Mouse (Mus musculus) erythroblast, embryonic 14.5 days (primary cell): Measurements from ENCODE around the gene Rpl23a. TPM values are rescaled to one million over a fixed set of nuclear protein-coding genes. Genes with fewer than 3 reads are reported as not detected.
A peak's percentile ranks its signal among the peaks of the same experiment; 100 is the strongest.

ENCODE experiments used
- H3K27me3 ChIP-seq: 2 replicates; pipeline ENCODE4 v1.6.1; 2012; ENCODE audit warnings: inconsistent platforms; ENCODE audit not compliant: control insufficient read depth
- H3K36me3 ChIP-seq: 2 replicates; pipeline ENCODE4 v1.6.1; 2012; ENCODE audit warnings: mild to moderate bottlenecking, inconsistent platforms; ENCODE audit not compliant: control insufficient read depth
- H3K4me1 ChIP-seq: 2 replicates; pipeline ENCODE4 v1.6.1; 2012; ENCODE audit warnings: inconsistent platforms; ENCODE audit not compliant: control insufficient read depth
- H3K4me3 ChIP-seq: replicated peaks from 2 replicates; pipeline ENCODE3; 2012; ENCODE audit warnings: moderate library complexity, mild to moderate bottlenecking, inconsistent platforms
- H3K9me3 ChIP-seq: 2 replicates; pipeline ENCODE4 v1.6.1; 2012; ENCODE audit warnings: low read length, inconsistent platforms, mixed read lengths; ENCODE audit not compliant: control insufficient read depth
- GATA1 ChIP-seq: IDR thresholded peaks from 2 replicates; pipeline ENCODE4 v1.6.1; 2012; ENCODE audit warnings: low read length, inconsistent platforms, mixed read lengths
- TAL1 ChIP-seq: IDR thresholded peaks from 3 replicates; pipeline ENCODE4 v1.6.1; 2012; ENCODE audit warnings: low read length, inconsistent platforms, mixed read lengths
- polyA plus RNA-seq: library from polyadenylated mRNA; stranded (reverse); fragments of >175 nt; gene quantifications from 2 replicates; pipeline ENCODE4 v1.2.3, GENCODE M21; 2012

Gene Rpl23a
- polyA plus RNA-seq, 1 experiment, result 168 TPM

DNA sequence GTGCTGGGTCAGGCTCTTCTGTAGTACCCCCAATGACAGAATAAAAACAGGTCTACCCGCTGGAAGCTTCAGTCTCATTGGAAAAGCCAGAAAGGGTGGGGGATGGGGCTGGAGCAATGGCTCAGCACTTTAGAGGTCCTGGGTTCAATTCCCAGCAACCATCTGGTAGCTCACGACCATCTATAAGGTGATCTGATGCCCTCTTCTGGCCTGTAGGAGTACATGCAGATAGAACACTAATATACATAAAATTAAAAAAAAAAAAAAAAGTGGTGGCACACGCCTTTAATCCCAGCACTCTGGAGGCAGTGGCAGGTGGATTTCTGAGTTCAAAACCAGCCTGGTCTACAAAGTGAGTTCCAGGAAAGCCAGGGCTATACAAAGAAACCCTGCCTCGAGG is 12.1 kb downstream of the Rpl23a start:
- Histone ChIP-seq H3K36me3 (peaks cover 44% of the 10 kb centered on the region), H3K4me3 (no peak overlapping the region), H3K4me1 (peaks cover 88% of the 10 kb centered on the region), H3K9me3 (no peaks in the 10 kb centered on the region), H3K27me3 (no peaks in the 10 kb centered on the region)
- no peak for TF ChIP-seq GATA1
- no peak for TF ChIP-seq TAL1

DNA sequence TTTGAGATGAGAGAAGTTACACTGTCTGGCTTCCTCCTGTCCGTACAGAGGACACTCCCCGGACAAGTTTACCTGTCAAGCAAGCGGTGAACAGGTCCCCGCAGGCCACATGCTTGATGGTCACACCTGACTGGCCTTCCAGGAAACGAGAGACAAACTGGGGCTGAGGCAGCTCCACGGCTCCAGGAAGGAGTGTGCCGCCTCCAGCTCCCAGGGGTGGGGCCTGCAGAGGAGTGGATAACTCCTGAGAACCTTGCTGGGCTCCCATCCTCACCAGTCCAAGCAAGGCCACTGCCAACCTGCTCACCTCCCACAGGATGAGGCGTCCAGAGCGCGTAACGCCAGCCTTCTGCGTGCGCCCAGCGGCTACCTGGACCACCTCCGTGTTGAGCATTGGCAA is 13.1 kb downstream of the Rpl23a start:
- Histone ChIP-seq H3K4me3 (peak overlapping the region; percentile 14), H3K9me3 (no peaks in the 10 kb centered on the region), H3K4me1 (peaks cover 90% of the 10 kb centered on the region), H3K36me3 (peaks cover 47% of the 10 kb centered on the region), H3K27me3 (no peaks in the 10 kb centered on the region)
- no peak for TF ChIP-seq TAL1
- TF ChIP-seq GATA1, result no peak

DNA sequence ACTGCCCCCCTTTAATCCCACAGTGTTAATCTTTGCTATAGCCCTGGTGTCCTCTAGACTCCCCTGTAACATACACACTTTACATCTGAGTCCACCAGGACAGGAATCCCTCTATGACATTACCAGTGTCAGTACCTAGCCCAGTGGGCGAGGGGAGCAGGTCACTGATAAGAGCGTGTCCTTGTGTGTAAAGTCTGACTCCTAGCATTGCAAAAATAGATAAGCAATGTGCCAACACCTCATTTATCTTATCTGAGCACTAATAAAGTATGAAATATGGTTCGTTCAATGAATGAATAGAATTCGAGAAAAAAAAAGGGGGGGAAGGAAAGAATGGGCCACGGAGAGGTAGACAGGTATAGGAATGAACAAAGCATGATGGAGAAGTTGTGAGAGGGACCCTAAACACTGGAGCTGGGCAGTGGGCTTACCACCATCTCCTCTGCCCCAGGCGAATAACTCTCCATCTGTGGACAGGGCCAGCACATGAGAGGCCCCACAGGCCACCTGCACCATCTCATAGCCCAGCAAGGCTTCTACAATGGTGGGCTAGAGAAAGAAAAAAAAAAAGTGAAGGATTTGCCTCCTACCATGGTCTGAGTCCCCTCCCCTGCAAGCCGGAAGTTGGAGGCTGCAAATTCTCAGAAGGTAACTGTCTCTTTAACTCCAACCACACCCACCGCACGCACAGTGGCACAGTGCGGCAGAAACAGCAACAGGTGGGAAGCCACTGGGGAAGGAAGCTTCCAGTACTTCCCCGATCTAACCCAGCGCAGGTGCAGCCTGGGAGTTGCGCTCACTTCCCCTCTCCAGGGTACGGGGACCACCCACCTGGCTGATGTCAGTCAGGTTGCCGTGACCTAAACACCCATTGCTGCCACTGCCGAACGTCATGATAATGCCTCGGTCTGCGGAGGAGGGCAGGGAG is 14.6 kb downstream of the Rpl23a start:
- H3K27me3 ChIP-seq, result no peaks in the 10 kb centered on the region

DNA sequence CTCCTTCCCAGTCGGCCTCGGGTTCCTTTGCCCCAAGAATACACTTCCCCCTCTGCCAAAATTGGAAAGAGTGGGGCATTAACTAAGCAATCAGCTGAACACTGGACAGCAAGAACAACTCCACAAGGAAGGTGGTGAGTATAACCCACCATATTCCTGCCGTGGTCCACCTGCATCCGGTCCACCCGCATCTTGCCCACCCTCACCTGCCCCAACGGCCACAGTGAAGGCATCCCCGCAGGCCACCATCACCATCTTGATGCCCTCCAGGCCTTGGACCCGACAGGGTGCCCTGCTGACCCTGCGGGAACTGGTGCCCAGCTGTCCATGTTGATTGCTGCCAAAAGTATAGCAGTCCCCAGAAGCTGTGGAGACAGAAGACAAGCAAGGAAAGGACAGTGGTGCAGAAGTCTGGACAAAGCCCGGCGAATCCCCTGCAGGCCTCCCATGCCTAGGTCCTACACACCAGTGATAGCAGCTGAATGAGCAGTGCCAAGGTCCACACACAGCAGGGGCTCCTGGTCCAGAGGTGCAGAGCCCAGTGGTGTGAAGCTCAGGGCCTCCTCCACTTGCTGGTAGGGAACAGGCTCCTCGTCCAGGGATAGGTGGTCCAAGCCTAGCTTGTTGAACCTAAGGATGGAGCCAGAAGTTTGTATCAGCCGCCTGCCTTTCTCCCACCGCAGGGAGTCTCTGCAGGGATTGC is 16.0 kb downstream of the Rpl23a start:
- no peak for TF ChIP-seq GATA1
- TF ChIP-seq TAL1, result no peak
- peaks cover 96% of the 10 kb centered on the region for H3K4me1 ChIP-seq
- H3K4me3 ChIP-seq, result no peak overlapping the region
- no peaks in the 10 kb centered on the region for H3K27me3 ChIP-seq
- H3K9me3 ChIP-seq, result no peaks in the 10 kb centered on the region
- peaks cover 56% of the 10 kb centered on the region for H3K36me3 ChIP-seq

More for the DNA sequence above, 14.6 kb downstream of the Rpl23a start:
- TF ChIP-seq TAL1, result 0 out of 3 replicates have a peak, but pooled peaks have one; percentile 31
- peak; percentile 50; the same call in 1 of the 2 replicates for TF ChIP-seq GATA1
- peak overlapping the region; percentile 64 for H3K4me3 ChIP-seq
- H3K4me1 ChIP-seq, result peaks cover 90% of the 10 kb centered on the region
- peaks cover 49% of the 10 kb centered on the region for H3K36me3 ChIP-seq
- no peaks in the 10 kb centered on the region for H3K9me3 ChIP-seq

DNA sequence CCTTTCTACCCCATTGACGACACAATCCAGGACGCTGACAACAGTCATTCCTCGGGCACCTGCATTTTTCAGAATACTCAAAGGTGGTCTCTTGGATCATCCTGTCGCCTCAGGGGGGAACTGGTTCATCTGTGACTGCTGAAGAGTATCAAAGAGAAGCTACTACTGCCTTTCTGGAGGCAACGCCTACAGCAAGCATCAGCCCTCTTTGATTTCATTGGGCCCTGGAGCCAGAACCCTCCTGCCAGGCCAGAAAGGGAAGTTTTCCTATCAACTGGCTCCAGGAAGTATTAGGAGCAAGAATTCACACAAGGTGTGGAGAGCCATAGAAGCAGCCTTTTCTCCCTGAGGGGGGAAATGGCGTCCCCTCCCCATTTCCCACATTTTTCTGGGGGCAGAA is 16.7 kb downstream of the Rpl23a start:
- TF ChIP-seq GATA1 (no peak), TAL1 (no peak)
- Histone ChIP-seq H3K4me1 (peaks cover 96% of the 10 kb centered on the region), H3K4me3 (no peak overlapping the region), H3K9me3 (no peaks in the 10 kb centered on the region), H3K27me3 (no peaks in the 10 kb centered on the region), H3K36me3 (peaks cover 56% of the 10 kb centered on the region)

DNA sequence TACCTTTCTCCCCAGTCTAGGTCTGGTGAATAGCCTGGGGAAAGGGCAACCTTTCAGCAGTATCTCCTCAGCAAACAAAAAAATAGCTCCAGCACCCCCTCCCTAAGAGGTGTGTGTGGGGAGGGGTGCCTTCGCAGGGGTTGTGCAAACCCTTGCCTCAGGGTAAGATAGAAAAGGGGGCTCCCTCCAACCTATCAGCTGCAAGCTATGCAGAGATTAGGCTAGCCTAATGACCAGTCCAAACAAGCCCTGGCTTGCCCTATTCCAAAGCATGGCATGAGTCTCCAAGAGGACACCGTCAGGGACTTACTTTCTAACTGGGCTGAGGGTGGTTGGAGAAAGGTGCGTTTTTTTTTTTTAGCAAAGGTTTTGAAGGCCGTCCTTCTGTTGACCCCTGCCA is 17.2 kb downstream of the Rpl23a start:
- peaks cover 98% of the 10 kb centered on the region for H3K4me1 ChIP-seq
- H3K9me3 ChIP-seq, result no peaks in the 10 kb centered on the region
- no peak for TF ChIP-seq TAL1
- no peak for TF ChIP-seq GATA1
- H3K4me3 ChIP-seq, result peak overlapping the region; percentile 90
- no peaks in the 10 kb centered on the region for H3K27me3 ChIP-seq
- peaks cover 58% of the 10 kb centered on the region for H3K36me3 ChIP-seq

DNA sequence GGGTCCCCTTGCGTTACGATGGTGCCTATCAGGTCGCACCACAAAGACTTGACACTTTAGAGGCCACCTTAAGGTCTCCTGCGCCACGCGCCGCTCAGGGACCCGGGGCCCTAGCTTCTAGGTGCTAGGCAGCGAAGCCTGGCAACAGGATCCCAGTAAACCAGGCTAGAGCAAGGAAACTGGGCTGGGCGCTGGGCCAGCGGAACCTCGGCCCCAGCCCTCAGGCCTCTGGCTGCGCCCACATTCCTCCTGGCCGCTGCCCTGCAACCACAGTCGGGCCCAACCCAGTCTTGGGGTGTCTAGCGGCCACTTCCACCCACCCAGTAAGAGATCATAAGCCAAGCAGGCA is 17.6 kb downstream of the Rpl23a start:
- Histone ChIP-seq H3K4me3 (peak overlapping the region; percentile 90), H3K4me1 (peaks cover 98% of the 10 kb centered on the region), H3K9me3 (no peaks in the 10 kb centered on the region), H3K27me3 (no peaks in the 10 kb centered on the region), H3K36me3 (peaks cover 58% of the 10 kb centered on the region)
- TF ChIP-seq TAL1, result no peak
- no peak for TF ChIP-seq GATA1

DNA sequence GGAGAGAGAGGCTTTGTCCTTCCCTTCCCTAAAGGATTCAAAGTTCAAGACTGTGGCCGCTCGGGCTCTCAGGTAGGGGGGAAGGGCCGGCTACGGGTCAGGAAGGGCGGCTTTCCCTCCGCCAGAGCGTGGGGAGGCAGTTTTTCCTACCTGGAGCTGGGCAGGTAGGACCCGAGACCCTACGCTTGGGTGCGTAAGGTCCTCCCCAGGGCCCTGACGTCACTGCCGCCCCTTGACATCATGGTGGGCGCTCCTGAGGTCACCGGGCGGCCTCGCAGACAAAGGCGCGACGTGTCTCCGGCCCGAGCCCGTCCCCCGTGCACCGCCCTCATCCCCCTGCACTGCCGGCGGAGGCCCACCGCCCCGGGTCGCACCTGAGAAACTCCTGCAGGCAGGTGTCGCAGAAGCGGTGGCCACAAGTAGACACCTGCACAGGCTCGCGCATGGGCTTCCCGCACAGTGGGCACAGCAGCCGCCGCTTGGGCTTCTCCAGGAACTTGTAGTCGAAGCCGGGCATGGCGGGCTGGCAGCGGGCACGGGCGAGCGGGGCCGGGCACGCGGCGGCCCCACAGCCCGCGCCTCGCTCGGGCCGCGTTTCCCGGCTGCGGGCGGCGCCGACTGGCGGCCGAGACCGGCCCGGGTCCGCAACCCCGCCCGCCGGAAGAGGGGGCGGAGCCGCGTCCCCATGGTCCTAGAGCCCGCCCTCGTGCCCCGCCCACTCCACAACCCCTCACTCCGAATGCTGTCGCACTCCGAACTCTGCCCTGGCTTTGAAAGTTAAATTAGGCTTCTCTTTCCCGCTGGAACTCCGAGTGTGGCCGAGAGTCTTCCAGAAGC is 18.2 kb downstream of the Rpl23a start, which contains the start of gene Traf4:
Gene Traf4, minus strand, starts transcription at position 666 of the 837 bp plus-strand sequence.
- Histone ChIP-seq H3K36me3 (peaks cover 58% of the 10 kb centered on the region), H3K4me1 (peaks cover 98% of the 10 kb centered on the region)

More for the DNA sequence above, 18.2 kb downstream of the Rpl23a start, which contains the start of gene Traf4:
- TF ChIP-seq GATA1 (no peak), TAL1 (no peak)
- no peaks in the 10 kb centered on the region for H3K27me3 ChIP-seq
- peak within 1 kb of the TSS; percentile 90 for H3K4me3 ChIP-seq
- no peaks in the 10 kb centered on the region for H3K9me3 ChIP-seq
